Mouse (Mus musculus): ENCODE measurements around the gene Kcnj2. TPM values are rescaled to one million over a fixed set of nuclear protein-coding genes. Genes with fewer than 3 reads are reported as not detected.
A peak's percentile ranks its signal among the peaks of the same experiment; 100 is the strongest.

Kcnj2 gene
- polyA plus RNA-seq, 1 experiment from 2014 or later = 2.2 TPM

DNA sequence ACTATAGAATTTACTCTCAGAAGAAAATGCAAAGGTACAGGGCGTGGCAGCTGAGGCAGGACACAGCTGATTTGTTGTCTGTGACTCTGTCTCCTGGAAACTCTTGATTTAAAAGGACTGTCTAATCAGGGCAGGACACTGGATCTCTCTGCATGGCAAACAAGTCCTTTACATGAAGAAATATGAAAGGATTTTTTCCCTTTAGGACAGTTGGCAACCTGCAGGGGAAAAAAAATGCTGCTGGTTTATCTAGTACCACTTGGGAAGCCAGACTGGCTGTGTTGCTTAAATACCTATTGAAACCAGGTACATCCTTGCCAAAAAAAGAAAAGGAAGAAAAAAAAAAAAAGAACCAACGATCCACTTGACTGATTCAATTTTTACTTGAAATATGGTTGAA, 17.0 kb downstream of the Kcnj2 start:
- no peak overlapping the region for H3K4me3 ChIP-seq (ENCODE audit: low read depth, low read length)
- DNase-seq (ENCODE audit: low spot score) = no peak
- no peak overlapping the region for H3K27ac ChIP-seq (ENCODE audit: low read length)
- no peaks in the 10 kb centered on the region for H3K9me3 ChIP-seq (ENCODE audit: low read length)
- no peak for ATAC-seq
- no peaks in the 10 kb centered on the region for H3K27me3 ChIP-seq (replicated peaks; ENCODE audit: insufficient read depth, low read length)
- H3K36me3 ChIP-seq (ENCODE audit: insufficient read depth, low read length) = no peaks in the 10 kb centered on the region
- WGBS = 62% methylated on average over 2 of the region's 2 CpGs
- H3K9ac ChIP-seq (replicated peaks; ENCODE audit: low read depth) = no peak overlapping the region
- no peak for TF ChIP-seq EP300 (IDR thresholded peaks at IDR 0.05)
- no peak for TF ChIP-seq CTCF (IDR thresholded peaks at IDR 0.05)
- no peaks in the 10 kb centered on the region for H3K4me1 ChIP-seq (ENCODE audit: insufficient read depth, low read depth, low read length)
- H3K4me2 ChIP-seq (replicated peaks; ENCODE audit: low read depth, low read length) = no peak overlapping the region

DNA sequence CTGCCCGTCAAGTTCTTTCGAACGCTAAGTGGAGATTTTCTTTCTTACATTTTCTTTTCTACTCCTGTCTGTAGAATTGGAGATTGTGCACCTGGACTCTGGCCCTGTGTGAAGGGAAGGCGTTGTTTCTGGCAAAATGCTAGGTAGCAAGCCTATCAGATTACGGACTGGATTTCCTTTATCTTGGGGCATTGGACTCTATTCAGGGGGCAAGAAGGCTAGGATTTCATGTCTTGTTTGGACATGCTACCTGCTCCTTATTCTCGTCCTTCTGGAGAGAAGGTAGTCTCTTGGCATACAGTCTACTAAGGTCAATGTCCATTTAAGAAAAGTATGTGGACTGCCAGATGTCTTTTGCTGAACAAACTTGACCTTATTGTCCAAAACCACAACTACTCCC, 21.0 kb downstream of the Kcnj2 start:
- Histone ChIP-seq H3K9ac (replicated peaks; ENCODE audit: low read depth) (no peak overlapping the region), H3K4me3 (ENCODE audit: low read depth, low read length) (no peak overlapping the region), H3K4me1 (ENCODE audit: insufficient read depth, low read depth, low read length) (no peaks in the 10 kb centered on the region), H3K9me3 (ENCODE audit: low read length) (no peaks in the 10 kb centered on the region), H3K27ac (ENCODE audit: low read length) (no peak overlapping the region), H3K36me3 (ENCODE audit: insufficient read depth, low read length) (no peaks in the 10 kb centered on the region), H3K27me3 (replicated peaks; ENCODE audit: insufficient read depth, low read length) (no peaks in the 10 kb centered on the region), H3K4me2 (replicated peaks; ENCODE audit: low read depth, low read length) (no peak overlapping the region)
- no peak for DNase-seq (ENCODE audit: low spot score)
- TF ChIP-seq CTCF (IDR thresholded peaks at IDR 0.05) = no peak
- no peak for TF ChIP-seq EP300 (IDR thresholded peaks at IDR 0.05)
- no peak for ATAC-seq
- 68% methylated on average over 6 of the region's 6 CpGs for WGBS

DNA sequence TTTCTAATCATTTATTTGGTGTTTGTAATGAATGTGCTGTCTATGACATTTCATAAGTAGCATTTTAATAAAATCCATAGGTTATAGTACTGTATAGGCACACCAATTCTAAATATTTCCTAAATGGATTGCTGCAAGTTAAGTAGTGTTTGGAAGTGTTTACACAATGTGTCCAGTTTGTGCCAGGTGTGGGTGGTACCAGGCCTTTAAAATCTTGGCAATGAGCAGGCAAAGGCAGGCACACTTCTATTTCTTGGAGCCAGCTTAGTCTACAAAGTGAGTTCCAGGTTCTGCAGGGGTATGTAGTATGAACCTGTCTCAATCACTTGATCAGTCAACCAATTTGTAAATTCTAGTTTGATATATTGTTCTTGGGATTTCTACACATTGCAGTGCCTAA, 22.3 kb downstream of the Kcnj2 start:
- H3K4me3 ChIP-seq (ENCODE audit: low read depth, low read length) = no peak overlapping the region
- no peak overlapping the region for H3K9ac ChIP-seq (replicated peaks; ENCODE audit: low read depth)
- ATAC-seq = no peak
- no peaks in the 10 kb centered on the region for H3K36me3 ChIP-seq (ENCODE audit: insufficient read depth, low read length)
- TF ChIP-seq CTCF (IDR thresholded peaks at IDR 0.05) (no peak), EP300 (IDR thresholded peaks at IDR 0.05) (no peak)
- H3K27ac ChIP-seq (ENCODE audit: low read length) = no peak overlapping the region
- no peaks in the 10 kb centered on the region for H3K9me3 ChIP-seq (ENCODE audit: low read length)
- H3K4me1 ChIP-seq (ENCODE audit: insufficient read depth, low read depth, low read length) = no peaks in the 10 kb centered on the region
- H3K4me2 ChIP-seq (replicated peaks; ENCODE audit: low read depth, low read length) = no peak overlapping the region
- peak; percentile 38 for DNase-seq (ENCODE audit: low spot score)
- H3K27me3 ChIP-seq (replicated peaks; ENCODE audit: insufficient read depth, low read length) = no peaks in the 10 kb centered on the region

DNA sequence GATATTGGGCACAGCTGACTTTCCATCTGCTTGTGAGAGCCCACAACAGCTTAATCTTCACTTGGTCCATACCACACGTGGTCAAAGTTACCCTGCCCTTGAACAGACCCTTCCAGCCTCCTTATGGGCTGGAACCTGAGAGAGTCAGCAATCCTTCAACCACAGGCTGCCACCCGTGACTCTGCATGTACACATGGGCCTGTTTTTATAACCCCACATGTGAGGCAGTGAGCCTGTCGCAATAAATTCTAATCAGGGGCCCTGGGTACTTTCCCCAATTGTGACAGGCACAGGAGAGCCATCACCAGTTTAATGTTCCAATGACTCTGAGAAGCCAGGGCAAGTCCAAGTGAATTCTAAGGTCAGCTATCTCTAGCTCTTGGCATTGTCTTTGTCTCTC, 22.8 kb downstream of the Kcnj2 start:
- Histone ChIP-seq H3K4me3 (ENCODE audit: low read depth, low read length) (no peak overlapping the region), H3K4me1 (ENCODE audit: insufficient read depth, low read depth, low read length) (no peaks in the 10 kb centered on the region), H3K27ac (ENCODE audit: low read length) (no peak overlapping the region), H3K4me2 (replicated peaks; ENCODE audit: low read depth, low read length) (no peak overlapping the region), H3K9me3 (ENCODE audit: low read length) (no peaks in the 10 kb centered on the region), H3K36me3 (ENCODE audit: insufficient read depth, low read length) (no peaks in the 10 kb centered on the region), H3K9ac (replicated peaks; ENCODE audit: low read depth) (no peak overlapping the region), H3K27me3 (replicated peaks; ENCODE audit: insufficient read depth, low read length) (no peaks in the 10 kb centered on the region)
- no peak for ATAC-seq
- 51% methylated on average over 3 of the region's 3 CpGs for WGBS
- no peak for TF ChIP-seq EP300 (IDR thresholded peaks at IDR 0.05)
- DNase-seq (ENCODE audit: low spot score) = no peak

DNA sequence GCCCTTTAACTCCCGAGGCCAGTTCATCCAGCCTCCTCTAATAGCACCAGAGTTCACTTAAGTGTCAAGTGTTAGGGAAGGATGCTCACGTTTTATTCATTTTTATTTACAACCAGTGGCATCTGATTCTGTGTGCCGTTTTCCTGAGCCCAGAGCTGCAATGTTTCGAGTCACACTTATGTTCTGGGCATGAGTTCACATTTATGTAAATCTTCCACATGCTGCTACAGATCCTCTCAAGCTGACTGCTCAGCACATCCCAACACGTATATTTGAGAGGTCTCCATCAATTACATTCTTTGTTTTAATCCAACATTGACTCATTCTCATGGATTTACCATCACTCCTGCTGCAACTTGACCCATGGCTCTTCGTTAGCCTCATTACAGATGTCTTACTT, 25.2 kb downstream of the Kcnj2 start:
- H3K9me3 ChIP-seq (ENCODE audit: low read length) = no peaks in the 10 kb centered on the region
- H3K4me1 ChIP-seq (ENCODE audit: insufficient read depth, low read depth, low read length) = no peaks in the 10 kb centered on the region
- H3K4me3 ChIP-seq (ENCODE audit: low read depth, low read length) = no peak overlapping the region
- no peaks in the 10 kb centered on the region for H3K36me3 ChIP-seq (ENCODE audit: insufficient read depth, low read length)
- H3K27ac ChIP-seq (ENCODE audit: low read length) = no peak overlapping the region
- H3K27me3 ChIP-seq (replicated peaks; ENCODE audit: insufficient read depth, low read length) = no peaks in the 10 kb centered on the region
- ATAC-seq (no peak), DNase-seq (ENCODE audit: low spot score) (peak; percentile 15)
- 42% methylated on average over 6 of the region's 6 CpGs for WGBS
- no peak overlapping the region for H3K9ac ChIP-seq (replicated peaks; ENCODE audit: low read depth)
- TF ChIP-seq CTCF (IDR thresholded peaks at IDR 0.05) (no peak), EP300 (IDR thresholded peaks at IDR 0.05) (no peak)
- no peak overlapping the region for H3K4me2 ChIP-seq (replicated peaks; ENCODE audit: low read depth, low read length)

DNA sequence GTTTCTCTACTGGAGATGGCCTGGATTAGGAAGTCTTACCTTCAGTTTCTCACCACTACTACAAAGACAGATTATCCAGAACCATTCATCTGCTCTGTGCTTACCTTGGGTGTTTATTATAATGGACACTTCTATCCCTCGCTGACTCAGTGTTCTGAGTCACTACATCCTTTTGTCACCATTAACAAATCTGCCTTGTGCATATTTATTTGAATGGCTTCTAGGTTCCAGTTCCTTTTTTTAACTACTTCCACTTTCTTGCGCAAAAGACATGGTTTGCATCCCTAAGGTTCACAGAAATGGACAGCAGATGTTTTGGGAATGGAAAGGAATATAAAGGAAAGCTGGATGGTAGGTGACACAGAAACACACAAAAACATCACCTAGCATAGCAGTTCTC, 27.0 kb downstream of the Kcnj2 start:
- H3K36me3 ChIP-seq (ENCODE audit: insufficient read depth, low read length) = no peaks in the 10 kb centered on the region
- TF ChIP-seq EP300 (IDR thresholded peaks at IDR 0.05) (no peak), CTCF (IDR thresholded peaks at IDR 0.05) (no peak)
- H3K27ac ChIP-seq (ENCODE audit: low read length) = no peak overlapping the region
- ATAC-seq (no peak), DNase-seq (ENCODE audit: low spot score) (no peak)
- H3K4me2 ChIP-seq (replicated peaks; ENCODE audit: low read depth, low read length) = no peak overlapping the region
- no peaks in the 10 kb centered on the region for H3K4me1 ChIP-seq (ENCODE audit: insufficient read depth, low read depth, low read length)
- no peaks in the 10 kb centered on the region for H3K9me3 ChIP-seq (ENCODE audit: low read length)
- H3K9ac ChIP-seq (replicated peaks; ENCODE audit: low read depth) = no peak overlapping the region
- H3K4me3 ChIP-seq (ENCODE audit: low read depth, low read length) = no peak overlapping the region
- WGBS = 77% methylated on average over 2 of the region's 2 CpGs
- no peaks in the 10 kb centered on the region for H3K27me3 ChIP-seq (replicated peaks; ENCODE audit: insufficient read depth, low read length)

DNA sequence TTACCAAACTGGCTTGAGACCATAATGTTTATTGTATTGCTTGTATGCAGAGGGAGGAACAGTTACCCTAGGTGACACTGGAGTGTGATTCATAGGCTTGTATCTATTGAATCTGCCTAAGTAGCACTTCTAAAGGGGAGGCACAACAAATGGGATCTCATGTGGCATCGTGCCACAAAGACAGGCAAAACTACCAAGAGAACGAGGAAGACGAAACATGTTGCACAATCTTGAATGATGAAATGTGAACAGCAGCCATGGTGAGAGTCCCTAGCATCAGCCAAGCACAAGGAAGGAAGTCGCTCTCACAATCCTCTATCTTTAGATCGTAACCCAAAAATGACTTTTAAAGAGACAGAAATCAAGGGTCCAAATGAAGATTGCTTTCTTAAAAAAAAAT, 30.6 kb downstream of the Kcnj2 start:
- H3K36me3 ChIP-seq (ENCODE audit: insufficient read depth, low read length) = no peaks in the 10 kb centered on the region
- H3K4me1 ChIP-seq (ENCODE audit: insufficient read depth, low read depth, low read length) = no peaks in the 10 kb centered on the region
- H3K9me3 ChIP-seq (ENCODE audit: low read length) = no peaks in the 10 kb centered on the region
- H3K27me3 ChIP-seq (replicated peaks; ENCODE audit: insufficient read depth, low read length) = no peaks in the 10 kb centered on the region
- WGBS = 49% methylated on average over 5 of the region's 5 CpGs
- DNase-seq (ENCODE audit: low spot score) = peak; percentile 78
- no peak overlapping the region for H3K4me3 ChIP-seq (ENCODE audit: low read depth, low read length)
- TF ChIP-seq CTCF (IDR thresholded peaks at IDR 0.05) (no peak), EP300 (IDR thresholded peaks at IDR 0.05) (no peak)
- H3K27ac ChIP-seq (ENCODE audit: low read length) = no peak overlapping the region
- H3K9ac ChIP-seq (replicated peaks; ENCODE audit: low read depth) = no peak overlapping the region
- no peak overlapping the region for H3K4me2 ChIP-seq (replicated peaks; ENCODE audit: low read depth, low read length)
- ATAC-seq = 0 out of 2 replicates have a peak, but pooled peaks have one; percentile 33

Data from lung, postnatal 0 days (tissue).